23 mouse cellular contexts compared by ENCODE assay signal in the genomic region with DNA sequence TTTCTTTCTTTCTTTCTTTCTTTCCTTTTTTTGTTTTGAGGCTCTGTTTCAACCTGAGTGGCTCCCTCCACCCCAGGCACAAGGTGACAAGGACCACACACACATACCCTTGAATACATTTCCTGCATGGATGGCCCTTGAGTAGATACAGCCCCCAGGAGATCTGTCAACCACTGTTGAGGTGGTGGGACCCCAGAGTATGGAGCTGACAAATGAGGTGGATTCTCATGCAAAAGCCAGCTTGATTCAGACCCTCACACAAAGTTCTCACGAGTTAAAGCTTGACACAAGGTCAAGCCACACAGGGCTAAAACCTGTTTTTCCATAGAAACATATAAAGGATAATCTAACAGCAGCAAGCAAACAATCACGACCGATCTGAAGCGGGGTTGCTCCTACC. TPM values are rescaled to one million over a fixed set of nuclear protein-coding genes. Genes with fewer than 3 reads are reported as not detected.
"Had no signal": no experiment of that assay in that cellular context is flagged by ENCODE, and none has a peak within 500 bp of the region (broad histone marks: within the 10 kb centered on the region; RNA-seq: fewer than 3 reads in every experiment).

No protein-coding gene starts in this region.

- H3K9me3 ChIP-seq: limb, embryonic 10.5 days; limb, embryonic 13.5 days; midbrain, embryonic 12.5 days; midbrain, embryonic 15.5 days; neural tube, embryonic 12.5 days; neural tube, embryonic 15.5 days had no signal

- ATAC-seq: lung, postnatal 0 days; midbrain, embryonic 15.5 days had no signal

- DNase-seq: kidney, adult 11 months; kidney, adult 8-10 months; kidney, postnatal 25 days; layer of hippocampus, adult 9-11 months; lung, embryonic 14.5 days; right cerebral cortex, adult 18-20 months; right cerebral cortex, postnatal 14 days; thymus, adult 18-20 months; thymus, postnatal 36 days had no signal

- H3K4me2 ChIP-seq: limb, embryonic 13.5 days; lung, embryonic 14.5 days; midbrain, embryonic 12.5 days; midbrain, embryonic 15.5 days; neural tube, embryonic 12.5 days; neural tube, embryonic 15.5 days had no signal

- H3K9ac ChIP-seq: limb, embryonic 13.5 days; lung, embryonic 14.5 days; midbrain, embryonic 12.5 days; midbrain, embryonic 15.5 days; neural tube, embryonic 12.5 days; neural tube, embryonic 15.5 days had no signal

- H3K4me3 ChIP-seq: layer of hippocampus, adult 2 months; limb, embryonic 10.5 days; limb, embryonic 13.5 days; midbrain, embryonic 12.5 days; midbrain, embryonic 15.5 days; neural tube, embryonic 12.5 days; neural tube, embryonic 15.5 days had no signal

- H3K36me3 ChIP-seq: limb, embryonic 10.5 days; limb, embryonic 13.5 days; midbrain, embryonic 12.5 days; midbrain, embryonic 15.5 days; neural tube, embryonic 12.5 days; neural tube, embryonic 15.5 days had no signal

- H3K27me3 ChIP-seq: limb, embryonic 13.5 days; midbrain, embryonic 12.5 days; midbrain, embryonic 15.5 days; neural tube, embryonic 12.5 days; neural tube, embryonic 15.5 days had no signal

- H3K27ac ChIP-seq: layer of hippocampus, adult 2 months; limb, embryonic 13.5 days; macrophage; midbrain, embryonic 12.5 days; midbrain, embryonic 15.5 days; neural tube, embryonic 12.5 days; neural tube, embryonic 15.5 days had no signal

RNA-seq across cellular contexts. Expression of a gene that starts 11.4 kb away (rescaled TPM):
- total RNA-seq: layer of hippocampus, adult 2 months; layer of hippocampus, postnatal 25 days; left cerebral cortex, adult 18-20 months; left cerebral cortex, postnatal 25 days; liver, adult 2 months had no signal
- polyA plus RNA-seq: limb, embryonic 13.5 days; liver, adult 2 months; macrophage; midbrain, embryonic 12.5 days; neural tube, embryonic 12.5 days; neural tube, embryonic 15.5 days; urinary bladder, adult 2 months had no signal
